Mouse (Mus musculus) testis, adult 2 months (tissue): Measurements from ENCODE around the gene Zfp462.

ENCODE experiments used
- CTCF ChIP-seq: fragments of 200-500 bp; IDR thresholded peaks from 2 replicates; pipeline ENCODE4 v1.5.1; 2012; ENCODE audit warnings: low read depth, mild to moderate bottlenecking, inconsistent platforms, low read length, moderate library complexity; ENCODE audit not compliant: control insufficient read depth, insufficient read depth, insufficient replicate concordance
- POLR2A ChIP-seq: fragments of 200-500 bp; IDR thresholded peaks from 2 replicates; pipeline ENCODE4 v1.6.1; 2012; ENCODE audit warnings: low read depth, mild to moderate bottlenecking, inconsistent platforms, low read length, moderate library complexity; ENCODE audit not compliant: control insufficient read depth

DNA sequence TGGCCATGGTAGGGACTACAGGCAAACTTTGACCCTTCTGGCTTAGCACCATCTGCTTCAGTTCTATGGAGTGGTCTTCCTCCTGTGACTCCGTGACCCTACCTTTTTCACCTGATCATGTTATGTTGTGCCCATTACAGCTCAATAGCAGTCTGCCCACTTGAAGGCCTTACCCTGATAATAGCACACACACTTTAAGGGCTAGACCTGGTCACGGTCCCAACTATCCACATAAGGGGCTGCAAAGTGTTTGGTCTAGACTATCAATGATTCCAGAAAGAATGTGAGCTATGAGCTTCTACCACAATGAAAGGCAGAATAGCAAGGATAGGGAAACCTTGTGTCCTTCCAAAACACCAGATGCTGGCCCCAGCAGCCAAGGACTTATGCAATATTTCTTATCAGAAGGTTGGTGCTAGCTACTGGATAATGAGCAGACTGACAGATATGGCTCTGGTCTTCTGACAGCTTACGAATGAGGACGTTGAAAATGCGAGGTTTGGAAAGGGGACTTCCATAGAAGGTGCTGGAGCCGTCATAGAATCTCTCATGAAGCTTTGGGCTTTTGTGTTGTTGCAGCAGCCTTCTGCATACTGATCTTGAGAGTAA, 139.3 kb downstream of the Zfp462 start:
- TF ChIP-seq POLR2A (no peak), CTCF (no peak)
